Mouse (Mus musculus): Measurements from ENCODE around the gene Rmdn3.

Rmdn3 gene

GRCm38 (mm10) chr2:119156681-119157572 is at the start of gene Rmdn3:
Rmdn3 (minus strand) TSS chr2:119157034.
- DNase-seq (ENCODE audit: low spot score) = peak; percentile 94

GRCm38 (mm10) chr2:119203871-119204460 is 47.1 kb upstream of the Rmdn3 start:
- no peak for DNase-seq (ENCODE audit: low spot score)

GRCm38 (mm10) chr2:119202914-119203453 is 46.1 kb upstream of the Rmdn3 start:
- DNase-seq (ENCODE audit: low spot score) = no peak

GRCm38 (mm10) chr2:119198934-119199333 is 42.1 kb upstream of the Rmdn3 start:
- no peak for DNase-seq (ENCODE audit: low spot score)

- no peak for DNase-seq (ENCODE audit: low spot score)
Observed at GRCm38 (mm10) chr2:119198049-119198448, 41.2 kb upstream of the Rmdn3 start.

GRCm38 (mm10) chr2:119197493-119197892 is 40.7 kb upstream of the Rmdn3 start:
- no peak for DNase-seq (ENCODE audit: low spot score)

- DNase-seq (ENCODE audit: low spot score) = no peak
Observed at GRCm38 (mm10) chr2:119196316-119197108, 39.7 kb upstream of the Rmdn3 start.

- DNase-seq (ENCODE audit: low spot score) = no peak
Observed at GRCm38 (mm10) chr2:119194140-119194539, 37.3 kb upstream of the Rmdn3 start.

- no peak for DNase-seq (ENCODE audit: low spot score)
Observed at GRCm38 (mm10) chr2:119190969-119191368, 34.1 kb upstream of the Rmdn3 start.

GRCm38 (mm10) chr2:119189029-119189710 is 32.3 kb upstream of the Rmdn3 start:
- peak; percentile 82 for DNase-seq (ENCODE audit: low spot score)

GRCm38 (mm10) chr2:119182914-119183313 is 26.1 kb upstream of the Rmdn3 start:
- DNase-seq (ENCODE audit: low spot score) = no peak

GRCm38 (mm10) chr2:119177384-119177939 is 20.6 kb upstream of the Rmdn3 start:
- no peak for DNase-seq (ENCODE audit: low spot score)

GRCm38 (mm10) chr2:119176761-119177160 is 19.9 kb upstream of the Rmdn3 start:
- no peak for DNase-seq (ENCODE audit: low spot score)

- DNase-seq (ENCODE audit: low spot score) = no peak
Observed at GRCm38 (mm10) chr2:119175614-119176013, 18.8 kb upstream of the Rmdn3 start.

- DNase-seq (ENCODE audit: low spot score) = no peak
Observed at GRCm38 (mm10) chr2:119174866-119175265, 18.0 kb upstream of the Rmdn3 start.

GRCm38 (mm10) chr2:119173991-119174651 is 17.3 kb upstream of the Rmdn3 start, which contains the start of gene Gm14137:
Gm14137 (plus strand) TSS chr2:119174509.
- DNase-seq (ENCODE audit: low spot score) = no peak

GRCm38 (mm10) chr2:119172862-119173576 is 16.2 kb upstream of the Rmdn3 start:
- peak; percentile 53 for DNase-seq (ENCODE audit: low spot score)

- DNase-seq (ENCODE audit: low spot score) = no peak
Observed at GRCm38 (mm10) chr2:119172446-119172845, 15.6 kb upstream of the Rmdn3 start.

- DNase-seq (ENCODE audit: low spot score) = no peak
Observed at GRCm38 (mm10) chr2:119171574-119171973, 14.7 kb upstream of the Rmdn3 start.

- DNase-seq (ENCODE audit: low spot score) = no peak
Observed at GRCm38 (mm10) chr2:119170282-119170681, 13.4 kb upstream of the Rmdn3 start.

All from c-Kit-positive CD71-positive TER-119-positive erythroid progenitor cells, embryonic 14.5 days (primary cell).